Mouse (Mus musculus) monocyte, adult 5-6 weeks (primary cell): ENCODE results near the gene Olfr1164. TPM values are rescaled to one million over a fixed set of nuclear protein-coding genes. Genes with fewer than 3 reads are reported as not detected.

Experiments
- ATAC-seq: fragments of 153-309, 156-312 bp; replicated peaks from 2 replicates; pipeline ENCODE4 v1.8.0; 2017; ENCODE audit warnings: mild to moderate bottlenecking; ENCODE audit not compliant: low TSS enrichment, insufficient number of reproducible peaks, severe bottlenecking, poor library complexity, low FRiP score
- total RNA-seq: library from RNA; stranded (forward); fragments of 200-1000, 200-491, 200-594 nt; gene quantifications from 3 replicates; pipeline ENCODE4 v1.2.3, GENCODE M21; 2017

The Olfr1164 gene
- total RNA-seq: not detected in 3 replicates

DNA sequence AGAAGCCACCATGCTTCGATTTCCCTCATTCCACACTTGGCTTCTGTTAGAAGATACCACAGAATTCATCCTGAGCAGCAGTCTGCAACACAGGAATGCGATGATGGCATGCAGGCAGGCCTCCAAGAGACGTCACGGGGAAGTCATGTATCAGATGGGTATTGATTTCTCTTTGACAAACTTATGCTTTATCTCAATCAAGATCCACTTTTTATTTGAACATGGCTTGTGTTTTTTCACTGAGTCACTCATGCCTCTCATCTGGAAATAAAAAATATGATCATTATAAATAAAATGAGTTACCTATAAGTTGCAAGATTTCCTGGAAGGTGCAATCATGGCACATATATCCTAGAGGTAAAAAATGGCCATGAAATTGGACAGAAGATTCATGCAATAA is at the start of gene Olfr1164:
Gene Olfr1164, minus strand, starts transcription at position 101 of the 400 bp plus-strand sequence.
- ATAC-seq: no peak

DNA sequence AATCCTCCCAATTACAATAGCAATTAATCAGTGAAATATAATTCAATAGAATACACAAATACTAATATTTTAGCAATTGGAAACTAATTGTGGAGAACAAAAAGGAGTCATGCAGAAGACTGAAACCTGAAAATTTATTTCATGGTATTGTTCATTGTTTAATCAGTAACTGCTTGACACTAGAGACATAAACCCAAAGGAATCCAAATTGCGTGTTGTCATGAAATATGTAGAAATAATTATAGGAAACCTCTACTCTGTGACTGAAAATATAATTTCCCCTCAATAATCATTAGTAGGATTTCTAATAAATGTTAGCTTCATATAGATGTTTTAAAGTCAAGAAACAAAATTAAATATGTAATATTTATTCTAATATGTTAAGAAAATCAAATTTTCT is 34.4 kb upstream of the Olfr1164 start, which contains the start of gene Olfr1166:
Gene Olfr1166, minus strand, starts transcription at position 101 of the 400 bp plus-strand sequence.
- no peak for ATAC-seq

DNA sequence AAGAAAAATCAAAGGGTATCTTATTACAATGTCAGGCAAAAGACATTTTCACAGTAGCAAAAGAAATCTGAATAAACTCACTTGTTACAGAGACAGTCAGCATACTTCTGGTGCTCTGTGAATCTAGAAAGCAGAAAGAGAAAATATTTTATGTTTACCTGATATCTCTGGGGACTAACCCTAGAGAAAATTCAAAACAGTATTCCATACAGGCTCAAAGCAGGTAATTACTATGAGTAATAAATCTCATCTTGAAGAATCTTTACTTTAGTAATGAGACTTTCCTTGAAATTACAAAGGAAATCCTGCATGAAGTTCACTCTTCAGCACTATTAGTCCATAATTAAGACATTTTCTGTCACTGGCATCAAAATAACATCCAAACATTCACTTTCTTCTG is 22.0 kb downstream of the Olfr1164 start, which contains the start of gene Olfr1163:
Gene Olfr1163, minus strand, starts transcription at position 101 of the 400 bp plus-strand sequence.
- ATAC-seq: no peak

DNA sequence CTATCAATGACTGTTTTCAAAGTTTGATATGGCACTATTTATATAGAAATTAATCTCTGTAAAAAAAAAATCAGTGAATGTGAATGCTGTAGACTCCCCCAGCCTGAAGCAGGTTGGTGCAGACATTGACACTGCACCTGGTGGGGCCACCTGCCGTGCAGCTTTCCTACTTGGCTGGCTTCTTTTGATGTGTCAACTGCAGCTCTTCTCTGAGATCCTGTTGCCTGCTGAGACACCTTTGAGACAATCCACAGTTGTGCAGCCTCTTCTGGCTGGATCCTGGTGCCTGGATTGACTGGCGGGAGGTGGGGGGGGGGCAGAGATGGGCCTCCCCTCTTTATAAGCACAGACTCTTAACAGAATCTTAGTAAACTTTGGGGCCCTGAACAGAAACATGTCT is 30.2 kb downstream of the Olfr1164 start:
- ATAC-seq: no peak

DNA sequence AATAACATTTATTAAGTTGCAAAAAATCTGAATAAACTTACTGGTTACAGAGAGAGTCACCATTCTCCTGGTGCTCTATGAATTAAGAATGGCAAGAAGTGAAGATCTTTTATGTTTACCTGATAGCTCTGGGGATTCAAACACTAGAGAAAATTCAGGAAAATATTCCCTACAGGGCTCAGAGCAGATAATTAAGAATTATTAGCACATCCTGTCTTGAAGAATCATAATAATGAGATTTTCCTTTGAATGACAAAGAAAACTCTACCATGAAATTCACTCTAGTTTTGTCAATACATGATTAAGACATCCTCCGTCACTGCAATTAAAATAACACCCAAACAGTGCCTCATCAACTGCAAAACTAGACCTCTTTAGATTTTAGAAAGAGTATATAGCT is 42.7 kb downstream of the Olfr1164 start, which contains the start of gene Olfr1162:
Gene Olfr1162, minus strand, starts transcription at position 101 of the 400 bp plus-strand sequence.
- no peak for ATAC-seq

Other genes starting within 250 kb of the Olfr1164 start
- gene Olfr1150-ps1, start 250.0 kb downstream of the Olfr1164 start, total RNA-seq: not detected in 3 replicates
- gene Olfr1151, start 238.1 kb downstream of the Olfr1164 start, total RNA-seq: not detected in 3 replicates
- not detected in 3 replicates for gene Olfr1152, start 227.5 kb downstream of the Olfr1164 start, total RNA-seq
- gene Olfr1153, start 199.0 kb downstream of the Olfr1164 start, total RNA-seq: not detected in 3 replicates
- not detected in 3 replicates for gene Olfr1154, start 188.8 kb downstream of the Olfr1164 start, total RNA-seq
- not detected in 3 replicates for gene Olfr1155, start 148.8 kb downstream of the Olfr1164 start, total RNA-seq
- not detected in 3 replicates for gene Olfr1156, start 140.9 kb downstream of the Olfr1164 start, total RNA-seq
- gene Olfr1157, start 125.7 kb downstream of the Olfr1164 start, total RNA-seq: not detected in 3 replicates
- gene Olfr74, start 119.3 kb downstream of the Olfr1164 start, total RNA-seq: not detected in 3 replicates
- not detected in 3 replicates for gene Olfr1158, start 103.9 kb downstream of the Olfr1164 start, total RNA-seq
- gene Olfr1160, start 85.7 kb downstream of the Olfr1164 start, total RNA-seq: 0.32 TPM in 1 of 3 replicates, not detected in the others
- gene Olfr1161, start 71.2 kb downstream of the Olfr1164 start, total RNA-seq: not detected in 3 replicates
- gene Olfr73, start 56.3 kb downstream of the Olfr1164 start, total RNA-seq: not detected in 3 replicates
- gene Olfr1162, start 42.8 kb downstream of the Olfr1164 start, total RNA-seq: not detected in 3 replicates
- gene Olfr1163, start 22.1 kb downstream of the Olfr1164 start, total RNA-seq: not detected in 3 replicates
- not detected in 3 replicates for gene Olfr1166, start 34.3 kb upstream of the Olfr1164 start, total RNA-seq
- gene Olfr1167, start 61.2 kb upstream of the Olfr1164 start, total RNA-seq: not detected in 3 replicates
- gene Olfr1168, start 87.9 kb upstream of the Olfr1164 start, total RNA-seq: not detected in 3 replicates
- not detected in 3 replicates for gene Olfr1170, start 134.4 kb upstream of the Olfr1164 start, total RNA-seq
- 0.53 TPM in 1 of 3 replicates, not detected in the others for gene Olfr1173, start 185.9 kb upstream of the Olfr1164 start, total RNA-seq
- not detected in 3 replicates for gene Olfr1174-ps, start 221.2 kb upstream of the Olfr1164 start, total RNA-seq
- gene Olfr1175-ps, start 233.2 kb upstream of the Olfr1164 start, total RNA-seq: 0.19 TPM in 1 of 3 replicates, not detected in the others
- not detected in 3 replicates for gene Olfr1176, start 242.8 kb upstream of the Olfr1164 start, total RNA-seq